ENCODE assay signal across 19 mouse cellular contexts in the genomic region with DNA sequence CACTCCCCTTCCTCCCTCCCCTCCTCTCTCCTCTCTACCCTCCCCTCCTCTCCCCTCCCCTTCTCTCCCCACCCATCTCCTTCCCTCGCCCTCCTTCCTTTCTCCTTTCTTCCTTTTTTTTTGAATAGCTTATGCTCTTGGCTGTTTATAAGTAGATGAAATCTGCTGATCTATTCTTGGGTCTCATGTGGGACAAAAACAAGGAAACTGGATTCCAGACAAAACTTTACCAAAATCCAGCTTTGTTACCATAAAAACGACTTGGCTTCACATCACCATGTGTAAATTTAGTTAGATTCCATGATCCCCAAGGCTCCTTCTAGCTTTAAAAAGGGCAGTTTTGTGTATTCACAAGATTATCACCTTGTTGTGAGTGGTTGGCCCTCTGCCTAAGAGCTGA.
DNase-seq lines count a peak whose midpoint lies in the region; ATAC-seq and TF ChIP-seq lines count a peak whose summit lies in the region.
"Had no signal": no experiment of that assay in that cellular context is flagged by ENCODE, and none has a peak within 500 bp of the region (broad histone marks: within the 10 kb centered on the region; RNA-seq: fewer than 3 reads in every experiment).

No protein-coding gene starts in this region.

- no peak for TF ChIP-seq CTCF in bone marrow macrophage, adult 2 months (IDR thresholded peaks at IDR 0.05; ENCODE audit: low read depth, low read length)
- no peak for TF ChIP-seq CTCF in liver, embryonic 14.5 days (IDR thresholded peaks at IDR 0.05; ENCODE audit: low read depth)

- no peaks in the 10 kb centered on the region for H3K36me3 ChIP-seq in liver, embryonic 14.5 days (replicated peaks; ENCODE audit: control insufficient read depth, insufficient read depth, low read depth)
- H3K36me3 ChIP-seq in intestine, embryonic 15.5 days = no peaks in the 10 kb centered on the region
- H3K36me3 ChIP-seq: forebrain, embryonic 10.5 days; hindbrain, embryonic 12.5 days; hindbrain, embryonic 15.5 days had no signal

- no peak overlapping the region for H3K9ac ChIP-seq in liver, embryonic 14.5 days (replicated peaks)
- H3K9ac ChIP-seq in intestine, embryonic 15.5 days = no peak overlapping the region
- H3K9ac ChIP-seq: hindbrain, embryonic 12.5 days; hindbrain, embryonic 15.5 days had no signal

- ATAC-seq in liver, embryonic 14.5 days (ENCODE audit: insufficient read depth) = no peak
- ATAC-seq in intestine, embryonic 15.5 days = no peak
- ATAC-seq: CD4-positive, CD25-positive, alpha-beta regulatory T cell, adult 4 months; forebrain, embryonic 14.5 days had no signal

- no peaks in the 10 kb centered on the region for H3K27me3 ChIP-seq in liver, embryonic 14.5 days (ENCODE audit: control insufficient read depth, insufficient read depth, low read length)
- H3K27me3 ChIP-seq in intestine, embryonic 15.5 days (replicated peaks) = no peaks in the 10 kb centered on the region
- H3K27me3 ChIP-seq: hindbrain, embryonic 12.5 days; hindbrain, embryonic 15.5 days had no signal

- H3K4me3 ChIP-seq in bone marrow macrophage, adult 2 months (ENCODE audit: insufficient read depth, low read length) = no peak overlapping the region
- H3K4me3 ChIP-seq in liver, embryonic 14.5 days (ENCODE audit: insufficient read depth in 1 of 2, low read depth in 2 of 2, low read length in 2 of 2) = no peak overlapping the region
- no peak overlapping the region for H3K4me3 ChIP-seq in intestine, embryonic 15.5 days (replicated peaks)
- H3K4me3 ChIP-seq: forebrain, embryonic 10.5 days; gastrocnemius, adult 2 months; hindbrain, embryonic 12.5 days; hindbrain, embryonic 15.5 days had no signal

- peaks cover 32% of the 10 kb centered on the region for H3K4me1 ChIP-seq in bone marrow macrophage, adult 2 months (ENCODE audit: control insufficient read depth, insufficient read depth, low read length)
- H3K4me1 ChIP-seq in liver, embryonic 14.5 days (replicated peaks; ENCODE audit: control insufficient read depth in 2 of 2, insufficient read depth in 2 of 2, low read length in 1 of 2) = peaks cover 7 to 21% of the 10 kb centered on the region in 2 experiments
- no peaks in the 10 kb centered on the region for H3K4me1 ChIP-seq in intestine, embryonic 15.5 days (replicated peaks)
- H3K4me1 ChIP-seq: forebrain, embryonic 10.5 days; hindbrain, embryonic 12.5 days; hindbrain, embryonic 15.5 days had no signal

- H3K9me3 ChIP-seq in liver, embryonic 14.5 days (ENCODE audit: control insufficient read depth, low read length) = no peaks in the 10 kb centered on the region
- no peaks in the 10 kb centered on the region for H3K9me3 ChIP-seq in intestine, embryonic 15.5 days
- H3K9me3 ChIP-seq: forebrain, embryonic 10.5 days; hindbrain, embryonic 12.5 days; hindbrain, embryonic 15.5 days had no signal

- DNase-seq in brain, adult 2 months (ENCODE audit: low read depth, low spot score) = peak; percentile 54
- no peak for DNase-seq in liver, embryonic 14.5 days (ENCODE audit: low read depth in 3 of 3, low spot score in 3 of 3)
- peak; percentile 43 for DNase-seq in telencephalon, adult 2 months (ENCODE audit: low read depth, low spot score)
- DNase-seq in left cerebral cortex, adult 18-20 months (ENCODE audit: low spot score in 2 of 2) = no peak
- DNase-seq: adrenal gland, adult 2 months; adrenal gland, postnatal 14 days; cerebellum, adult 18-20 months; cerebellum, adult 9-10 months; cerebellum, postnatal 14 days; heart, adult 11 months had no signal

- peak overlapping the region; percentile 18 for H3K27ac ChIP-seq in bone marrow macrophage, adult 2 months (ENCODE audit: insufficient read depth, low read depth, low read length)
- H3K27ac ChIP-seq in liver, embryonic 14.5 days = no peak overlapping the region
- no peak overlapping the region for H3K27ac ChIP-seq in intestine, embryonic 15.5 days
- H3K27ac ChIP-seq: forebrain, embryonic 10.5 days; hindbrain, embryonic 12.5 days; hindbrain, embryonic 15.5 days had no signal

- no peak for TF ChIP-seq EP300 in liver, embryonic 14.5 days (IDR thresholded peaks at IDR 0.05; ENCODE audit: low read depth)

- TF ChIP-seq POLR2A in bone marrow macrophage, adult 2 months (IDR thresholded peaks at IDR 0.05; ENCODE audit: borderline replicate concordance, low read depth, low read length) = no peak

- WGBS in liver, embryonic 14.5 days (ENCODE audit: insufficient replicate concordance) = 32% methylated on average over 2 of the region's 2 CpGs
- WGBS in intestine, embryonic 15.5 days = 76% methylated on average over 2 of the region's 2 CpGs

- peak overlapping the region; percentile 23 for H3K4me2 ChIP-seq in liver, embryonic 14.5 days (ENCODE audit: low read depth)
- H3K4me2 ChIP-seq in intestine, embryonic 15.5 days (replicated peaks) = no peak overlapping the region
- H3K4me2 ChIP-seq: heart, embryonic 11.5 days; hindbrain, embryonic 12.5 days; hindbrain, embryonic 15.5 days had no signal

Comparison
In these comparisons a context has a peak if more than half of its experiments do, and no peak if none do; other contexts are left out.
1. DNase-seq: peak in brain, adult 2 months (single experiment) and telencephalon, adult 2 months (single experiment); none in liver, embryonic 14.5 days (0 of 3) and left cerebral cortex, adult 18-20 months (0 of 2).